Mouse (Mus musculus) E14TG2a.4 (cell line): ENCODE results near the gene Sap30bp.

Experiments
- CTCF ChIP-seq: conservative IDR thresholded peaks from 2 replicates; pipeline ENCODE4 v1.5.1; 2014; ENCODE audit warnings: low read length
- NANOG ChIP-seq: IDR thresholded peaks from 2 replicates; pipeline ENCODE4 v1.6.1; 2014; ENCODE audit warnings: borderline replicate concordance, low read length, mixed read lengths
- POU5F1 ChIP-seq: IDR thresholded peaks from 2 replicates; pipeline ENCODE4 v1.6.1; 2014; ENCODE audit warnings: low read length, borderline replicate concordance

- no peak for TF ChIP-seq CTCF
- TF ChIP-seq POU5F1, result no peak
- TF ChIP-seq NANOG, result no peak
Measured at GRCm38 (mm10) chr11:115950719-115951118, 17.6 kb downstream of the Sap30bp start.
